Mouse (Mus musculus): ENCODE results near the gene Ptprs.

DNA sequence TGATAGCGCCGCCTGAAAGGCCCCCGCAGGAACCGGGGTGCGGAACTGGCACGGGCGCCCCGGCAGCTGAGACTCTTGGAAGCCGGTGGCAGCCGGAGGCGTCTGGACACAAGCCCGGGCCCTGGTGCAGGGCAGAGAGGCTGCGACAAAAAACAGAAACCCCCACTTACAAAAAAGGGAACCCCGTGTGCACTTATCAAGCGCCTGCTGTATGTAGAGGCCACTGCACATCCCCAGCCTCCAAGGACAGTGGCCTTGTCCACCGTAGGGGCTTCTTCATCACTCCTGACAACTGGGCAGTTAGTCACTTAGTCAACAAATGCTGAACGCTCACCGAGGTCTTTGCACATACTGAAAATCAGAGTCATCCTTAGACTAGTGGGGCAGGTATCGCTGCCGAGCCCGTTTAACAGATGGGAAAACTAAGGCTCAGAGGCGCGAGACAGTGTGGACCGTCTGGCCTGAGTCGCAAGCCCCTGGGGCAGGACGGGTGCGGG, 34.2 kb upstream of the Ptprs start:
- no peak for TF ChIP-seq POLR2A (IDR thresholded peaks at IDR 0.05; ENCODE audit: borderline replicate concordance, insufficient read depth, low read length)
- no peak for TF ChIP-seq CTCF (IDR thresholded peaks at IDR 0.05; ENCODE audit: borderline replicate concordance, insufficient read depth, low read depth, low read length)
